Mouse (Mus musculus) spleen, postnatal 10 days (tissue): ENCODE measurements around the gene Fxyd3.

Experiments
- DNase-seq, 2 experiments: peaks; one replicate each; pipeline ENCODE4 v3.0.0; 2021 to 2022; ENCODE audit warnings: low spot score in 2 of 2

Gene Fxyd3

GRCm38 (mm10) chr7:31098697-31099611, 22.4 kb upstream of the Fxyd3 start:
- peak in 1 of 2 experiments; percentile 53 for DNase-seq

DNA sequence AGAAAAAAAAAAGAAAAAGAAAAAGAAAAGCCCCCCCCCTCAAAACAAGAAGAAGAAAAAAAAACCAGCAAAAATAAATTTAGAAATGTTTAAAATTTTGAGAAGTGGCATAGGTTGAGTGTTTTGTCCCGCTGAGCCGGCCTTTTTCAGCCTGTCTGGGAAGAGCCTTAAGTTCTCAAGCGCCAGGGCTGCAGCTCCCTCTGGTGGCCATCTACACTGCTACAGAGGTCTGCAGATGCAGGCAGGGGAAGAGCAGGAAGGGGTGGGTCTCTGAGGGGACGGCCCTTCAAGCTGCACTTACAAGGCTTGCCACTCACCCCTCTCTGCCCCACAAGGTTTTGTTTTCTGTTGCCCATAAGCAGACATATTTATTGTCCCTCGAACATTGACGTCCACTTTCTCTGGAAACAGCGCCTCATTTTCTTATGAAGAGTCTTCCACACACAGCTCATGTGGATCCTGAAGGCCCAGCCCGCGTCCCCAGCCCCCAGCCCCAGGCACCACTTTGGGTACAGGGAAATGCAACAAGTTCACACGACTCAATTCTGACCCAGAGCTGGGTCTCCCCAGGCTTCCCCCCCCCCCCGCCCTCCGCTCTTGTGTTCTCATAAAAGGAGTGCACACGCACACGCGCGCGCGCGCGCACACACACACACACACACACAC, 21.2 kb upstream of the Fxyd3 start:
- DNase-seq = peak; percentile 68 to 90

DNA sequence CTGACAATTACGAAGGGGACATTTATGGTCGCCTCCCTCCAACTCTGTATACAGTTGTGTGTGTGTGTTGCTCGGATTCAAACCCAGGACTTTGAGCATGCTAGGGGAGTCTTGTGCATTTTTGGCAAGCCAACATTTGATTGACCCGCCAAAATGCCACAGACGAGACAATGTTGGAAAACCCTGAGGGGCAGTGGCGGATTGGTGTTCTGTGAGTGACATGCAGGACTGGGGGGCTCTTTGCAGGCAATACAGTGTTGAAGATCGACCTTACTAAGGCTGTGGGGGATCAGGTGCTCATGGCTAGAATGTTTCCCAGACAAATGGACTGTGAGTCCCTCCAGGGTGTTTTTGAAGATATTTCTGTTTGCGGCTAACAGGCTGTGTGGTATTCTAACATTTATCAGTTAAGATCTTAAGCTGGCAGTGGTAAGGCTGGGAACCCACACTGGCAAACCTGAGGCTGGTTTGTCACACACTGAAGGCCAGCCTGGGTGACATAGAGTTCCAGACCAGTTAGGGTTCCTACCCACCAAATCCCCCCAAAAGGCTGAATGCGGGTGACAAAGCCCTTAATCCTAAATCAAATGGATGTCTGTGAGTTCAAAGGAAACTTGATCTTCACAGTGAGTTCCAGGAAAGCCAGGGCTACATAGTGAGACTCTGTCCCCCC, 20.5 kb upstream of the Fxyd3 start:
- DNase-seq = no peak

- peak in 1 of 2 experiments; percentile 56 for DNase-seq
These were observed 18.4 kb upstream of the Fxyd3 start for GRCm38 (mm10) chr7:31094774-31095501.

DNA sequence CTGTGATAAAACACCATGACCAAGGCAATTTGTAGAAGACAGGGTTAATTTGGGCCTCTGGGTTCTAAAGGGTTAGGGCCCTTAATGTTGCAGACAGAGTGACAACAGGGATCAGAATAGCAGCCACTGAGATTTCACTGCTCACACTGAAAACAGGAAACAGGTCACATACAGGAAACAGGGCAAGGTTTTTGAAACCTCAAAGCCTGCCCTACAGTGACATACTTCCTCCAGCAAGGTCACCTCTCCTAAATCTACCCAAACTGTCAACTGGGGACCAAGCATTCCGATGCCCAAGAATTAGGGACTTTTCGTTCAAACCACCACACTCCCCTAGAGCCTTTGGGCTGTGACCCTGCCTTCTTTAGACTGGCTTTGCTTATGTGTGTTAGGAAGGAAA, 13.2 kb upstream of the Fxyd3 start:
- DNase-seq = no peak

GRCm38 (mm10) chr7:31088206-31088605, 11.7 kb upstream of the Fxyd3 start:
- DNase-seq = no peak

- no peak for DNase-seq
These were observed 10.8 kb upstream of the Fxyd3 start for GRCm38 (mm10) chr7:31087262-31087661.

- no peak for DNase-seq
These were observed 9.8 kb upstream of the Fxyd3 start for GRCm38 (mm10) chr7:31086175-31086755.

DNA sequence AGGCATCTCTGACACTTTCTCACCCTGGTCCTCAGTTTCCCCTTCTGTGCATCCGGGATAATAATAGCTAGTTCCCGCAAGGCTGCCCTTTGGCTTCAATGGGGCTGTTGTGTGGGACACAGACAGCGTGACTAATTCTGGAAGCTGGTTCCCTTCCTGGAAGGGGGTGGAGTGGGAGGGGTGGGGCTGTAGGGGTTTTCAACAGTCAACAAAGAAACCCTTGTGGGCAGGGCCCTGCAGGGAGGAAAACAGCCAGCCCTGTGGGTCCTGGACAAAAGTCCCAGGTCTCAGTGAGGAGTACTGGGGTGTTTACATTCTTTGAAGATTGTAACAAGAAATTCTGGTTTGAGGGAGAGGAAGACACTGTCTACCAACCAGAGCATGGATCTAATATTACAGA, 8.7 kb upstream of the Fxyd3 start:
- no peak for DNase-seq

- DNase-seq = no peak
These were observed 7.6 kb upstream of the Fxyd3 start for GRCm38 (mm10) chr7:31084140-31084539.

DNA sequence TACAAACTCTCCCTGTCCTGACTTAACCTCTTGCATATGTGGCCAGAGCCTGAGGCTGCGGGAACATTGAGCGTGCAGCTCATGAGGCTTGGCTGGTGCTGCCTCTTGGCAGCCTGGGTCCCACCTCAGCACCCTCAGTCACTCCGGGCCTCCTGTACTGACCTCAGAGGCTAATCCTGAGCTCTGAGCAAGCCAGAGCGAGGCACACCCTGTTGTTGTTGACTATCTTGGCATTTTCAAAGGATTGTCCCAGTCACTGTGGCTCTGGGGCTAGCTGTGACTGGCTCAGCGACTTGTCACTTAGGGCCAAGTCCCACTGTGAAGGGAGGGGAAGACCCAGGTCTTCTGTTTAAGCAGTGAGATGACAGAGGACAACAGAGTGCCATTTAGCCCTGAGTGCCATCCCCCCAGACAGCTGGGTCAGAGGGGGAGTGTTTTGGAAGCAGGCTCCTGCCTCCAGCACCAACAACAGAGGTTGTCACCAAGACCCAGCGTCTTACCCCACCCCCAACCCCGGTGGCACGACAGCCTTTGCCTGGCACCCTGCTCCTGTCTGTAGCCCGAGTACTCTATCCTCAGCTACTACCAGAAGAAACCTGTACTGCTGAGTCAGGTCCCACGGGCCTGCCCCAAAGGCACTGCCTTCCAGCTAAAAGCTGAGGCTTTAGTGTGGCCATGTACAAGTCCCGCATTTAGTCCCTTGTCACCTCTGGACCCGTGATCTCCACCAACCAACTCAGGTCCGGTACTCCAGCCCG, 6.5 kb upstream of the Fxyd3 start:
- DNase-seq = no peak

GRCm38 (mm10) chr7:31082106-31082505, 5.6 kb upstream of the Fxyd3 start:
- no peak for DNase-seq

DNA sequence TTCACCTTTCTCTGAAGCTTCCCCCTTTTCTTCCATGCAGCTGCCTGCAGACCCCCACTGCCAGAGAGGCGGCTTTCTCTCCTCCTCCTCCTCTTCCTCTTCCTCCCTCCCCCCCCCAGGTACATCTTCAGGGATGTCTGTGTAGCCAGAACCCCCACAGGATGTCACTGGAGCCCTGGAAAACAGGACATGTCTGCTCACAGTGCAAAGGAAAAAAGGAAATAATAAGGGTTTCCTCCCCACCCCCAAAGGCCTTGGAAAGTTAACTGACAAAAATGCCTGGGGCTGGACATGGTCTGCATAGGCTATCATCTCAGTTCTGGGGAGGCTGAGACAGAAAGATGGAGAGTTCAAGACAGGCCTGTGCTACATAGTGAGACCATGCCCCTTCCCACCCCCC, 4.6 kb upstream of the Fxyd3 start:
- DNase-seq = no peak

DNA sequence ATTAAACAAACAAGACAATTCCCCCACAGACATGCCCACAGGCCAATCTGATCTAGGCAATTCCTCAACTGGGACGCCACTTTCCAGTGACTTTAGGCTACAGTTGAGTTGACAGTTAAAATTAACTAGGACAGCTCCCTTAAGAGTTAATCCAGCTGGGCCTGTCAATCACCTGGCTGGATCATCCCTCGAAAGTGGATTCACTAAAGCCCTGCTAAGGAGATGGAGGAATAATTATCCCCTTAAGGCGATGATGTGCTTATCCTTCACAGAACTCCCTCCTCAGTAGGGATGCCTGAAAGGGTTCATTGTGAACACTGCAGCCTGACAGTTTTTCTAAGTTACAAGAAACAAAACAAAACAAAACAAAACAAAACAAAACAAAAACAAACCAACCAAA, 4.1 kb upstream of the Fxyd3 start:
- no peak for DNase-seq

DNA sequence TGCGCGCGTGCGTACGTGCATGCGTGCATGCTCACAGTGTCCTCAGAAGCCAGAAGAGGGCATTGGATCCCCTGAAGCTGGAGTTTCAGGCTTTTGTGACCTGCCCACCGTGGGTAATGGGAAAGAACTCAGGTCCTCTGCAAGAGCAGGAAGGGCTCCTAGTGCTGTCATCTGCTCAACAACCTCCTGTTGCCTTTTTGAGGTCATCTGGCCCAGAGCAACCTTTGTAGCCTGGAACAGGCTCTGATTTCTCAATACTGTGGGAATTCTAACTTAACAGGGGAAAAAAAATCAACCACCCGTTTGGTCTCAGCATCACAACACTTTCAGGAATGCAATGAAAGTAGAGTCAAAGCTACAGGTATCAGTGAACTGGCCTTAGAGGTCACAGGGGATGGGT, 3.2 kb upstream of the Fxyd3 start:
- DNase-seq = no peak

GRCm38 (mm10) chr7:31077885-31078445, 1.5 kb upstream of the Fxyd3 start:
- no peak for DNase-seq

DNA sequence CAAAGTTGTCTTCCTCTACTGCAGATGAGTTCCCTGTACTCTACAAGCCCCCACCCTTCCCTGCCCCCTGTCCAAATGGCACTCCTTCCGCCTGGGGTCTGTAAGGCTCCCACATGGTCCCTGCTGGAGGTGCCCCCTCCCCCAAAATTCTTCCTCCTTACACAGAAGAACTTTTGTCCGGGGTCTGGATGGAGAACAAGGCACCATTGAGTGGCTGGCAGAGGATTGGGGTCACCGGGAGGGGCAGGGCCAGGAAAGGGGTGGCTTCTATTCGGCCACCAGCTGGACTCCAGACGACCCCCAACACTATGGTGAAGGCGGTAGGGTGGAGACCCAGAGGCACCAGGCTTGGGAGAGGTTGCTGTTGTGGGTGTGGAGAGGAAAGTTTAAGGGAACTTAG, 966 bp upstream of the Fxyd3 start:
- DNase-seq = no peak

- DNase-seq = no peak
These were observed 1.8 kb downstream of the Fxyd3 start for GRCm38 (mm10) chr7:31074713-31075069.

DNA sequence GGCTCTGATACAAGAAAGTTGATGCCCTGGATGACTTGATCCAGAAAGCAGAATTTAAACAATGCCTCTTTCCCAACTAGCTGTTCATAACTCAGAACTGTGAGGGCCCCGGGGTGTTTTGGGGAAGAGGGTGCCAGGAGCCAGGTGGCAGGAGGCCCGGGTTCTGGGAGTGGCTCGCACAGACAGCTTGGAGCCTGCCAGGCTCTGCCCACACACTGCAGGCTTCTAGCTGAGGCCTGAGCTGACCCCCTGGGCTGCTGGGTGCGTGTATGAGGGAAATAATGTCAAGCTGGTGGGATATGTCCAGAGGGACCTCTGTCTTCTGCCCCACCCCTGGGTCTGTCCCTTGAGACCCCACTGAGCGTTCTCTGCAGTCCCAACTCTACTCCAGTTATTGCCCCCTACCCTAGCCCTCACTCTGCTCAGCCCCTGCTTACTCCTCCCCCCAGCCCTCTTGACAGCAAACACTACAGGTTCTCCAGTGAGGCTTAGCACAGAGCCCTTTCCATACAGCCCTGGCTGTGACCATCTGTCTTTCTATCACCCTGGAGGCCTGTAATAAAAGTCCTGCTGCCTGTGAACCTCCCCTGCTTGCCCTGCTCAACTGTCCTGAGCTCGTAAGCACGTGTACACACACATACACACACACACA, 2.3 kb downstream of the Fxyd3 start:
- no peak for DNase-seq

- no peak for DNase-seq
These were observed 3.0 kb downstream of the Fxyd3 start for GRCm38 (mm10) chr7:31073546-31073945.
